Mouse (Mus musculus) kidney, postnatal 0 days (tissue): Measurements from ENCODE around the gene Trim11. TPM values are rescaled to one million over a fixed set of nuclear protein-coding genes. Genes with fewer than 3 reads are reported as not detected.

ENCODE experiments used
- ATAC-seq: fragments of 200-750 bp; cut with Nextera tagmentation; replicated peaks from 2 replicates; pipeline ENCODE4 v1.8.0; 2017; ENCODE audit warnings: low read depth, moderate number of reproducible peaks, moderate TSS enrichment, moderate library complexity; ENCODE audit not compliant: low FRiP score
- DNase-seq: peaks from one replicate; pipeline ENCODE4 v3.0.0-alpha.2; 2016; ENCODE audit warnings: low spot score
- H3K27ac ChIP-seq: fragments of 300-500 bp; sonication (generic); 2 replicates; pipeline ENCODE4 v1.5.1; 2014; ENCODE audit warnings: mild to moderate bottlenecking
- H3K27me3 ChIP-seq: fragments of 300-500 bp; sonication (generic); 2 replicates; pipeline ENCODE4 v1.6.1; 2014; ENCODE audit warnings: low read length, mixed read lengths; ENCODE audit not compliant: insufficient read depth
- H3K36me3 ChIP-seq: fragments of 300-500 bp; sonication (generic); 2 replicates; pipeline ENCODE4 v1.6.1; 2014; ENCODE audit warnings: low read length, mixed read lengths; ENCODE audit not compliant: insufficient read depth
- H3K4me1 ChIP-seq: fragments of 300-500 bp; sonication (generic); replicated peaks from 2 replicates; pipeline ENCODE4 v1.6.1; 2014; ENCODE audit warnings: antibody characterized with exemption, low read length, mixed read lengths; ENCODE audit not compliant: insufficient read depth
- H3K4me2 ChIP-seq: fragments of 300-500 bp; sonication (generic); 2 replicates; pipeline ENCODE4 v1.6.1; 2014; ENCODE audit warnings: mild to moderate bottlenecking, low read length, moderate library complexity, mixed read lengths
- H3K4me3 ChIP-seq: fragments of 300-500 bp; sonication (generic); replicated peaks from 2 replicates; pipeline ENCODE4 v1.5.1; 2014; ENCODE audit warnings: low read depth, low read length
- H3K9ac ChIP-seq: fragments of 300-500 bp; sonication (generic); 2 replicates; pipeline ENCODE4 v1.6.1; 2014; ENCODE audit warnings: low read depth, low read length
- H3K9me3 ChIP-seq: fragments of 300-500 bp; sonication (generic); replicated peaks from 2 replicates; pipeline ENCODE4 v1.6.1; 2016; ENCODE audit warnings: low read length, inconsistent platforms, mixed read lengths
- CTCF ChIP-seq: IDR thresholded peaks from 2 replicates; pipeline ENCODE4 v1.5.1; 2016; ENCODE audit warnings: antibody characterized with exemption, low read depth, mild to moderate bottlenecking, moderate library complexity
- WGBS: fragments of 180-500 bp; shearing (Covaris S2); extraction: QIAGEN DNeasy Blood & Tissue Kit; methylation state at CpG from one replicate; pipeline ENCODE4 v1.1.7; 2014; 5-methylcytosine and 5-hydroxymethylcytosine counted together
- polyA plus RNA-seq: library from polyadenylated mRNA; unstranded; fragments of >200 nt; fragmentation: Nextera tagmentation; extraction: Ambion mirVana; gene quantifications from 2 replicates; pipeline ENCODE4 v1.2.1, GENCODE M21; 2015

Trim11 gene
- polyA plus RNA-seq, 1 experiment from 2014 or later = 16.3 TPM

- peak overlapping the region; percentile 39 for H3K4me3 ChIP-seq
- no peaks in the 10 kb centered on the region for H3K9me3 ChIP-seq
- DNase-seq (no peak), ATAC-seq (no peak)
- no peak for TF ChIP-seq CTCF
- peaks cover 10% of the 10 kb centered on the region; the same call in 1 of the 2 replicates for H3K4me1 ChIP-seq
- H3K4me2 ChIP-seq = peak overlapping the region; percentile 75
- H3K27me3 ChIP-seq = no peaks in the 10 kb centered on the region
- H3K27ac ChIP-seq = no peak overlapping the region
- H3K9ac ChIP-seq = peak overlapping the region; percentile 46; the same call in 1 of the 2 replicates
- no peaks in the 10 kb centered on the region for H3K36me3 ChIP-seq
- 28% methylated on average over 15 of the region's 15 CpGs for WGBS
Measured at GRCm38 (mm10) chr11:58959186-58959825, 18.6 kb upstream of the Trim11 start.

DNA sequence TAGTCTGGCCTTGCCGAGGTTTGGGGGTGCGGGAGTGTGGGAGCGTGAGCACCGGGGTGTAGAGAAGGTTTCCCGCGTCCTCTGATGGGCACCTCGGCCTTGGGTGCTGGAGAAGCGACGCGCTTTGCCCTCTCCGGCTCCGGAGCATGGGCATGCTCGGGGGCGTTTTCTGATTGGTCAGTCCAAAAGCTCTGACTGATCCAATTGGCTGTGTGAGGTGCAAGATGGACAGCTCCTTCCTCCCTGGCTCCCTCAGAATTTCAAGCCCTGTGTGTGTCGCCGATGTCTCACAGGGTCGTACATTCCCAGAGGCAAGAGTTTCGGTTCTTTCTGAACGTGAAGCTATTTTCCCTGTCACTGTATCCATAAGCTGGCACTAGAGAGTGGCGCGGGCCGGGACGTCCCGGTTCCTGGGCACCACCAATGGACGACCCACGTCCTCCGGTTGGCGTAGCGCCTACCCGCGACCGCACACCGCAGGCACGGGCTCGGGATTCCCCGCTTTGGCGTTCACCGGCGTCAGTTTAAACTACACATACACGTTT, 17.9 kb upstream of the Trim11 start:
- peak overlapping the region; percentile 46 for H3K9ac ChIP-seq
- peak overlapping the region; percentile 75 for H3K4me2 ChIP-seq
- H3K4me1 ChIP-seq = peaks cover 15% of the 10 kb centered on the region
- no peak overlapping the region for H3K27ac ChIP-seq
- DNase-seq (peak; percentile 93), ATAC-seq (peak; percentile 81)
- H3K4me3 ChIP-seq = peak overlapping the region; percentile 39
- no peaks in the 10 kb centered on the region for H3K9me3 ChIP-seq
- H3K27me3 ChIP-seq = no peaks in the 10 kb centered on the region
- 1% methylated on average over 40 of the region's 40 CpGs for WGBS
- H3K36me3 ChIP-seq = no peaks in the 10 kb centered on the region
- peak; percentile 46 for TF ChIP-seq CTCF

DNA sequence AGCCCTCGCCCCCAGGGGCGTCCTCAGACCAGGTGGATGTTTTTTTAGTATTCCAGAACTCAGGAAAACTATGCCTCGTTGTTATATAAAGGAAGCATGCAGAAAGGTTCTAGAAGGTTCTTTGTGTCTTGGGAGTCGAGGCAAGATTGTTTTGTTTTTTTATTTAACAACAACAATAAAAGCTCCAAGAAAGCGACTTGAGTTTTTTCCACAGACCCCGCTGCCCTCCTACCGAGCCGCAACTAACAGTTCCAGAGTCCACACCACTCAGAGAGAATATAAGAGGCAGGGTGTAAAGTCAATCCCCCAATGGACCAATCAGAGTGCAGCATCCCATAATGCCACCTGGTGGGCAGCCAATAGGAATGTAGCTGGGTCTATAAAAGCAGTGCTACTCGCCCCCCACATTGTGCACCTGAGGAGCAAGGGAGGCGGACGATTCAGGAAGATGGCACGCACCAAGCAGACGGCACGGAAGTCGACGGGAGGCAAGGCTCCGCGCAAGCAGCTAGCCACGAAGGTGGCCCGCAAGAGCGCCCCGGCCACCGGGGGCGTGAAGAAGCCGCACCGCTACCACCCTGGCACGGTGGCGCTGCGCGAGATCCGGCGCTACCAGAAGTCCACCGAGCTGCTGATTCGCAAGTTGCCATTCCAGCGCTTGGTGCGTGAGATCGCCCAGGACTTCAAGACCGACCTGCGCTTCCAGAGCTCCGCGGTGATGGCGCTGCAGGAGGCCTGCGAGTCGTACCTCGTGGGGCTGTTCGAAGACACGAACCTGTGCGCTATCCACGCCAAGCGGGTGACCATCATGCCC, 16.3 kb upstream of the Trim11 start:
- no peak overlapping the region for H3K9ac ChIP-seq
- peaks cover 15% of the 10 kb centered on the region for H3K4me1 ChIP-seq
- H3K4me2 ChIP-seq = no peak overlapping the region
- DNase-seq = no peak
- 72% methylated on average over 50 of the region's 50 CpGs for WGBS
- ATAC-seq = no peak
- no peaks in the 10 kb centered on the region for H3K9me3 ChIP-seq
- H3K27ac ChIP-seq = no peak overlapping the region
- no peak for TF ChIP-seq CTCF
- no peaks in the 10 kb centered on the region for H3K27me3 ChIP-seq
- H3K4me3 ChIP-seq = no peak overlapping the region
- no peaks in the 10 kb centered on the region for H3K36me3 ChIP-seq

DNA sequence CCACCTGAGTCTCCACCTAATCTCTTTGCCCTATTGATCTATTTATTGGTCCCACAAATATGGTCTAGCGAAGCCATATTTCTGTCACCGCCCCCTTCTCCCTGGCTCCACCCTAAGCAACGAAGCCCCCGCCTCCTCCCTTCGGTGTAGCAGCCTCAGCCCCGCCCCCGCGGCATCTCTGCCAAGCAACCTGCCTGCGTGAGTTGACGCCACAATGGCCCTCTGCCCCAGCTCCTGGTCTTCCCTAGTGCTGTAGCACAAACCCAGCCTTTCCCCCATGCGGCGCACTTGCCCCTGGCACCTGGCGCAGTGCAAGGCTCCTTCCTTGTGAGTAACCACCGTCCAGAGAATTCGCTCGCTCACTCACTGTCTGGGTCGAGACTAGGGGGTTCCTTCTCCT, 14.3 kb upstream of the Trim11 start:
- H3K4me2 ChIP-seq = no peak overlapping the region
- no peak overlapping the region for H3K27ac ChIP-seq
- H3K9me3 ChIP-seq = no peaks in the 10 kb centered on the region
- no peaks in the 10 kb centered on the region for H3K36me3 ChIP-seq
- no peak for DNase-seq
- peaks cover 5% of the 10 kb centered on the region; the same call in 1 of the 2 replicates for H3K4me1 ChIP-seq
- 33% methylated on average over 17 of the region's 17 CpGs for WGBS
- no peaks in the 10 kb centered on the region for H3K27me3 ChIP-seq
- TF ChIP-seq CTCF = no peak
- H3K4me3 ChIP-seq = no peak overlapping the region
- H3K9ac ChIP-seq = no peak overlapping the region
- ATAC-seq = no peak

- Histone ChIP-seq H3K4me3 (no peak overlapping the region), H3K27me3 (no peaks in the 10 kb centered on the region), H3K27ac (no peak overlapping the region), H3K4me1 (peaks cover 8% of the 10 kb centered on the region), H3K4me2 (no peak overlapping the region), H3K9me3 (no peaks in the 10 kb centered on the region), H3K9ac (no peak overlapping the region), H3K36me3 (no peaks in the 10 kb centered on the region)
- no peak for ATAC-seq
- no peak for DNase-seq
- 84% methylated on average over 7 of the region's 7 CpGs for WGBS
- no peak for TF ChIP-seq CTCF
Measured at GRCm38 (mm10) chr11:58964216-58964615, 13.7 kb upstream of the Trim11 start.

GRCm38 (mm10) chr11:58965001-58965760, 12.7 kb upstream of the Trim11 start:
- 34% methylated on average over 12 of the region's 12 CpGs for WGBS
- Histone ChIP-seq H3K36me3 (no peaks in the 10 kb centered on the region), H3K4me3 (no peak overlapping the region), H3K9me3 (no peaks in the 10 kb centered on the region), H3K27me3 (no peaks in the 10 kb centered on the region), H3K4me1 (peaks cover 18% of the 10 kb centered on the region), H3K4me2 (no peak overlapping the region), H3K27ac (no peak overlapping the region), H3K9ac (no peak overlapping the region)
- ATAC-seq (peak; percentile 41; the same call in 1 of the 2 replicates), DNase-seq (peak; percentile 68)
- no peak for TF ChIP-seq CTCF
